Mouse (Mus musculus): Measurements from ENCODE around the gene Pknox2.

The Pknox2 gene

GRCm38 (mm10) chr9:37051669-37052068 is 95.5 kb downstream of the Pknox2 start:
- no peak for ATAC-seq (ENCODE audit: low TSS enrichment)

DNA sequence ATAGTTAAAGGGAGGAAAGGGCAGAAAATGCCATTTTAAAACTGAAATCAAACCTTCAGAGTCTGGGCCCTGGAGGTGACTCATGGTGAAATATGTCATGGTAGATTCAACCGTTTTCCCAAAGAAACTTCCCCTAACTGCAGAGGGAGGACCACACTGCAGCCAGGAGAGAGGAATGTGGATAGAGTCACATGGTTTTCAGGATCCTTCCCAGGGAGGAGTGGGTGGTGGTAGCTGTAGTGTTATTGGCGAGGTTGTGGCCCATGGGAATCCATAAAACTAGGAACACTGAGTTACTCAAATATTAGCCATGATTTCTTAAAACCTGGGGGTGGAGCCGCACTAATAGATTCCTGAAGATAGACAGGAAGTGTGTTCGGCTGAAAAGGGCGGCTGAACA is 99.7 kb downstream of the Pknox2 start:
- ATAC-seq (ENCODE audit: low TSS enrichment) = no peak

GRCm38 (mm10) chr9:37045875-37046274 is 101.3 kb downstream of the Pknox2 start:
- ATAC-seq (ENCODE audit: low TSS enrichment) = no peak

GRCm38 (mm10) chr9:37044165-37044564 is 103.0 kb downstream of the Pknox2 start:
- no peak for ATAC-seq (ENCODE audit: low TSS enrichment)

DNA sequence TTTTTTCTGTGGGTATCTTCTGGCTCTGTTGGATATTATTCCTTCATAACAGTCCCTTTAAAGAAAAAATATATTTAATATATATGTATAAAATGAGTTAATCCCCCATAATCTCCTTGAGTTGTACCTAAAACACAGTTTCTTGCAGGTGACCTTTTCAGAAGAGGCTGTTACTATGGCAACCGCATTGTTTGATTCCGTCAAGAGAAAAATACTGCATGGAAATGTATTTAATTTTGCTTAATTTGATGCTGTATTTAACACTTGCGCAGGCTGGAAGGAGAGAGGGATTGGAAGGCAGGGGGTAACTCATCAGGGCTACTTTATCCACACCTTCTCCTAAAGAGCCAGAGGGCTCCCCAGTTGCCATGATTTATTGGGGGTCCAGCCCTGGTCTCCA is 108.3 kb downstream of the Pknox2 start:
- no peak for ATAC-seq (ENCODE audit: low TSS enrichment)

- ATAC-seq (ENCODE audit: low TSS enrichment) = 0 out of 2 replicates have a peak, but pooled peaks have one; percentile 7
Observed at GRCm38 (mm10) chr9:37038445-37038844, 108.8 kb downstream of the Pknox2 start.

- 0 out of 2 replicates have a peak, but pooled peaks have one; percentile 22 for ATAC-seq (ENCODE audit: low TSS enrichment)
Observed at GRCm38 (mm10) chr9:37037405-37037804, 109.8 kb downstream of the Pknox2 start.

DNA sequence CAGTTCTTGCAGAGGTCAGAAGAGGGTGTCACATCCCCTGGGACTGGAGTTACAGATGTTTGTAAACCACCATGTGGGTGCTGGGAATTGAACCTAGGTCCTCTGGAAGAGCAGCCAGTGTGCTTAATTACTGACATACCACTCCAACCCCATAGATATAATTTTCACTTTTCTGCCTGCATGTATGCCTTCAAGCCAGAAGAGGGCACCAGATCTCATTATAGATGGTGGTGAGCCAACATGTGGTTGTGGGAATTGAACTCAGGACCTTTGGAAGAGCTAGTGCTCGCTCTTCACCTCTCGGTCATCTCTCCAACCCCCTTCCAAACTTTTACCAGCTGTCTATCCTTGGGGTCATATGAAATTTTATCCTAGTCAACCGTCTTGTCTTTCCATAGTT is 112.0 kb downstream of the Pknox2 start:
- ATAC-seq (ENCODE audit: low TSS enrichment) = no peak

DNA sequence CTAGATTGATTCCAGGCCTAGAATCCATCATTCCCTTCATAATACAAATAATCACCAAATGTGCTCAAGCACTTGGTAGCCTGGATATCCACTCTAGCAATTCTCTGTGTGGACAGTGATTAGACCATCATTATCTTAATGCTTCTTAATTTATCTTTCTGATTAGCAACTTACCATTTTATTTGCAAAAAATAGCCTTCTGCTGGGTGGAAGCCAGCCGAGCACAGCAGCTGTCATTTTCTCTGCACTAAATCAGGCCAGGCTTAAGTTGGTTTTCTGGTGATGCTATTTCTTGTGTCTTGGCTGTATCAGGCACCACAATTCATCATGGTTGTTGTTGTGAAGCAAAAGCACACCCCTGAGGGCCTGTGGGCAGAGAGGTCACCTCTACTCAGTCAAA is 112.9 kb downstream of the Pknox2 start:
- ATAC-seq (ENCODE audit: low TSS enrichment) = 0 out of 2 replicates have a peak, but pooled peaks have one; percentile 17

- ATAC-seq (ENCODE audit: low TSS enrichment) = no peak
Observed at GRCm38 (mm10) chr9:37030347-37031213, 116.6 kb downstream of the Pknox2 start.

GRCm38 (mm10) chr9:37029811-37030346 is 117.3 kb downstream of the Pknox2 start:
- no peak for ATAC-seq (ENCODE audit: low TSS enrichment)

DNA sequence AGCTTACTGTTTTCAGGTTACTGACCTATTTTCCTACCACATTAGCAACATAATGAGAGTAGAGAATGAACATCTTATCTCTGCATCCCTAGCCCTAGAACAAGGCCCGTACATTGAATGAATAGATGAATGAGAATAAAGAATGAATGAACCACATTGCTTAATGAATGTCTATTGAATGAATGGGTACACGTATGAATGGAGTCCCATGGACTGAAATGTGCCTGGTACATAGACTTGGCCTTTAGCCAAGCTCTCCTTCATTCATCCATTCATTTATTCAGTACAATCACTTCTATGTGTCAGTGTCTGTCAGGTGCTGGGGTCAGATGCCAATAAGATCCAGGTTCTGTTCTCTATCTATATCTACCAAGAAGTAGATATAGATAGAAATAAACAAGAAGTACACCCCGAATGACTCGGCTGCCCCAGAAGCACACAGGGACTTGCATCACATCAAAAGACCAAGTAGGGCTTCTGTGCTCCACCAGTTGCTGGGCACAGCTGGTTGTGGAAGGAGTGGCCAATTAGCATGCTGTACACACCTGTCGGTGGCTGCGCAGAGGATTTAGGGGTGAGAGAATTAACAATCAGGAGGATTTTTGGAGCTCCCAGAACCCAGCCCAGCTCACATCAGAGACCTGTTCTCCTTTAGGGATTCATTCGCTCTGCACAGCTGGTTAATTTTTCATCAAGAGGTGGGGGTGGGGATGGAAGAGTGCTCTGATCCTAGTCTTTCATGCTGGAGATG is 119.2 kb downstream of the Pknox2 start:
- no peak for ATAC-seq (ENCODE audit: low TSS enrichment)

DNA sequence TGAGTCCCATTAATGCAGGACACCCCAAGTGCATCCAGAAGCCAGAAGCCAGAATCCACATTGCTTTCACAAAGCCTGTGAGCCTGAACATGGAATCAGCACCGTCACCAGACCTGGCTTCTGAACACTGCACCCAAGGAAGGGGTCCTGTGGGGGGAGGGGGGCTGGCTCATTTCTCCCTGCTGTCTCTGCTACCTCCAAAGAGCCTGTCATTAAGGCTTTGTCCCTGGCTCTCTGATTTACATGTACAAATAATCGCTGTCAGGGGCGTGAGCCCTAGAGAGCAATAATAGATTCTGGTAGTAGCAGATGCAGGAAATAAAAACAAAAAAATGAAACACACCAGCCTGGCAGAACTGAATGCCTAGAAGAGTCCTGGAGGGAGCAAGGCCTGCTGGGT is 121.3 kb downstream of the Pknox2 start:
- no peak for ATAC-seq (ENCODE audit: low TSS enrichment)

DNA sequence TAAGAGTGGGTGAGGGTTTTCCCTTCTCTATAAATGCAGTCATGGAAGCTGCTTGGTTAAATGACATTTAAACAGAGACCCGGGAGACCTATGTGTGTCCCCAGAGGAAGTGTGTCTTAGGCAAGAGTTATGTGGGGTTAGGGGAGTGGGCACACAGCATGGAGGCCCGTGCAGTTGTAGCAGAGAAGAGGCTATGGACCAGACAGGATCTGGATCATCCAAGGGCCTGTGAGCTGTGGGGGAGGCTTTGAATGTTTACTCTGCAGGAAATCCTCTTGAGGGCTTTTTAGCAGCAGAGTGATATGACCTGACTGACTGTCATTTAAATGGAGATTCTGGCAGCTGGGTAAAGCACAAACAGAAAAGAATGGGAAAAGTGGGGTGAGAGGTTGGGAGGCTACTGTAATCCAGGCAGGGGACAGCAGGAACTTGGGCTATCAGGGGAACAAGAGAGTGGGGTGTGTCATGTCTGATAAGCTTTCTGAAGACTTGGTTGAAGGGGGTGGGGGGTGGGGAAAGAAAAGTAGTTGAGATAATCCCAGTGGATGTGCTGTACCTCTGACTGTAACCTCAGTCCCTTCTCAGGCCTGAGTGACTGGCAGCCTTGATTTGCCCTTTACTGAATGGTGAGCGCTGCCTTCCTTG is 125.5 kb downstream of the Pknox2 start:
- ATAC-seq (ENCODE audit: low TSS enrichment) = no peak

- peak; percentile 81 for ATAC-seq (ENCODE audit: low TSS enrichment)
Observed at GRCm38 (mm10) chr9:37018154-37018553, 129.1 kb downstream of the Pknox2 start.

DNA sequence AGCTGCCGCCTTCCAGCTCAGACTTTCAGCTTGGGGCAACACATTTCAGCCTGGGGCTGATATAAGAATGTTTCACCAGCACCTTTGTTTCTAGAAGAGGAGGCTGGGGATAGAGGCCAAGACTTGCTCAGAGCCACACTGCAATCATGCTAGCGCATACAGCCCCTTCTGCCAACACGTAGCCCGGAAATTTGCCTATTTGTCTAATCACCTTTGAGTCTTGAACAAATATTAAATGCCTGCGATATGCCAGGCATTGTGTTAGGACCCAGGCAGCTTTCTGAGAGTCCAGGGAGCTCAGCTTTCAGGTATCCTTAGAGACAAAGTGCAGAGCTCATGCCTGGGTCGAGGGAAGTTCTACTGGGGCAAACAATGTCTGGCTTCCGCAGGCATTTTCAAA is 130.0 kb downstream of the Pknox2 start:
- no peak for ATAC-seq (ENCODE audit: low TSS enrichment)

GRCm38 (mm10) chr9:37016165-37016564 is 131.0 kb downstream of the Pknox2 start:
- ATAC-seq (ENCODE audit: low TSS enrichment) = no peak

DNA sequence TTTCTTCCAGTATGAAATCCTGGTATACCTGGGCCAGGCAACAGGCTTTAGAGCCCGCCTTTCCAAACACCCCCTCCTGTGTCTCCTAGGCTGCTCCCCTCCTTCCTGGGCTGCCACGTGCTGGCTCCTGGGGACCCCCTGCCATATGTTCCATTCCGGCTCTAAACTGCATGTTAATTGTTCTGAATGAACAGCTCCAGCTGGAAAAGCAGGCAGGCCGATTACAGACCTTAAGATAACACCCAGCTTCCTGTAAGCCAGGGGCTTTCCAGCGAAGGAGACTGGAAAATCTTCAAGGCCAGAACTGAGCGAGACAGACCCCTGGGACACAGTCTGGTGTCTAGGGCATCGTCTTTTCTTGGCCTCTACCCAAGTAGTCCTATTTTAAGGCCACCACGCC is 133.6 kb downstream of the Pknox2 start:
- no peak for ATAC-seq (ENCODE audit: low TSS enrichment)

DNA sequence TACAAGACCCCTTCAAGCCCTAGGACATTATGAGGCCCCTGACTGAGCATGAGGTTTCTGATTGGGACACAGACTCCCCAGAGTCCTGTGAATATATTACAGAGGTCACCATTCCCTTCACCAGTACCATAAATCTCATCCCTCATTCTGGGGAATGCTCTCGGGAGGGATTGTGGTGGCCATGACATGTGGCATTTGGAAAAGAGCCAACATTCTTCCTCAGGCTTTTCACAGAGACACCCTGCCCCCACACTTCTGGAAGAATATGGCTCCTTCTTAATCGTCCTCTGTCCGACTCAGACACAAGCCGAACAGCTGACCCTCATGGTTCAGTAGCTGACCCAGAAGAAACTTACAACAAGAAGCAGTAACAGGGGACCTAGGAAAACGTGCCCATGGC is 139.1 kb downstream of the Pknox2 start:
- no peak for ATAC-seq (ENCODE audit: low TSS enrichment)

DNA sequence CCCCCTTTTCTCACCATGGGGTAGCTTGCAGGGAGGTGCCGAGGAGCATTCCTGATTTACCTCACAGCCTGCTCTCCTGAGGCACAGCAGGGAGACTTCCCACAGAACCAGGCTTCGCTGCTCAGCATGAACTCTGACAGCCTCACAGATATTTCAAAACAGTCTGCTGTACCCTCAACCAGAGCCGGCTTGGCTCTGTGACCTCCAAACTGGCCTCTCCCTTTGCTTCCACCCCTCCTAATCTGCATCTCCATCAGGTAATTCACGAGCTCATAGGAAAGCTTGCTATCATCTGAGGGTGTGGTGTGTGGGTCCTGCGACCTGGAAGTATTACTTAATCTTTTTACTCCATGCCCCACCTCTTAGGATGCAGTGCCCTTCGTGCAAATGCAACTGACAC is 142.5 kb downstream of the Pknox2 start:
- no peak for ATAC-seq (ENCODE audit: low TSS enrichment)

DNA sequence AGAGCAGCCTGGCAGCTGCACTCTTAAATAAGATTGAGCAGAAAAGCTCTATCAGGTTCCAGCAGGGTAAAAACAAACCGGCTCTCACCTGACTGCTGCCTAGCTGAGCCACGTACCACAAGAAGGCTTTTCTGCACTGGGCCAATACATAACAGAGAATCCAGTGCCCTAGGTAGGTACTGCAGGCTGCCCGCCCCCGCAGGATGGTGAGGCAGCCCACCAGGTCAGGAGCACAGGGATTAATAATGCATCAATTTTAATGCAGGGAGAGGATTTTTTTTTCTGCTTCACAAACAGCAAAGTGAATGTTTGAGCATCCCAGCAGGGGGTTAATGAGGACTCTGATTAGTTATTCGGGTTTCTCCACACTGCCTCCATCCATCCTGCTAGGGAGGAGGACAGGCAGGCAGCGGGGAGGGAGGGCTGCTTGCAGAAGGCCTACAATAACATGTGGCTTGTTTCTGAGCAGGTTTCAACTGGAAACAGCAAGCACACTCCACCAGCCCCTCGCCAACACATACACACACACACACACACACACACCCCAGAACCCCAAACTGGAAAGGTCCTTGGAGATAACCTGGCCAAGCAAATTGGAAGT is 145.2 kb downstream of the Pknox2 start:
- peak; percentile 39 for ATAC-seq (ENCODE audit: low TSS enrichment)

DNA sequence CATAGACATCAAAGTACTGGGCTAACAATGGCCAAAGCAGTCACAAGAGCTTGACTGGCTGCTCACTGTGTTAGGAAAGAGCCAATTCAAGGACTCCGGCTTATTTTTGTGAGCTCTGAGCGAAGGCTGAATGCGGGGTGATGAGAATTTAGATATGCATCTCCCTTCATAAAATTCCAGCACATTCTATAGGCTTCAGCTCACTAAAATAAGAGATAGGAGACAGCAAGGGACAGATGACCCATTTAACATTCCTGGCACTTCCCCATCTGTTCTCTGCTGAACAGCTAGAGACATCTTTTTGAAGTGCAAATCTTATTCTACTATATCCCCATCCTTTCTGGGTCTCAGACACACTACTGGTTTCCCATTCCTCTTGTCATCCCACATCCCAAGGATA is 147.8 kb downstream of the Pknox2 start:
- peak; percentile 56 for ATAC-seq (ENCODE audit: low TSS enrichment)

Measured in frontal cortex, adult (tissue).